8 mouse cellular contexts compared by ENCODE assay signal in genomic region chr1:191963948-191964772, GRCm38 (mm10). TPM values are rescaled to one million over a fixed set of nuclear protein-coding genes. Genes with fewer than 3 reads are reported as not detected.
DNase-seq lines count a peak whose midpoint lies in the region; ATAC-seq and TF ChIP-seq lines count a peak whose summit lies in the region.

No protein-coding gene starts in this region.

- DNase-seq in c-Kit-positive CD71-positive TER-119-positive erythroid progenitor cells, embryonic 14.5 days (ENCODE audit: low spot score) = peak; percentile 70
- DNase-seq in forebrain, embryonic 14.5 days (ENCODE audit: low spot score) = peak; percentile 71
- peak; percentile 67 for DNase-seq in heart, postnatal 25 days (ENCODE audit: low spot score)
- peak; percentile 84 for DNase-seq in layer of hippocampus, adult 11-12 months (ENCODE audit: low spot score)
- peak; percentile 89 for DNase-seq in liver, postnatal 0 days

- no peak for TF ChIP-seq POLR2A in ES-Bruce4 (IDR thresholded peaks at IDR 0.05; ENCODE audit: insufficient read depth, low read length)
- no peak for TF ChIP-seq POLR2A in testis, adult 2 months (IDR thresholded peaks at IDR 0.05; ENCODE audit: control insufficient read depth, low read depth, low read length)

- TF ChIP-seq EP300 in ES-Bruce4 (IDR thresholded peaks at IDR 0.05; ENCODE audit: insufficient read depth, low read depth, low read length) = peak; percentile 88
- TF ChIP-seq EP300 in liver, postnatal 0 days (IDR thresholded peaks at IDR 0.05; ENCODE audit: low read depth) = no peak

- intact Hi-C loops in heart, postnatal 25 days (cut with DNase I) = loop anchor here (1.0 to 2.0 kb wide), 3 partner anchors 23 to 130 kb away; no protein-coding TSS in a partner anchor

- peak; percentile 42; the same call in 1 of the 2 replicates for ATAC-seq in forebrain, embryonic 14.5 days
- ATAC-seq in liver, postnatal 0 days = peak; percentile 85
- ATAC-seq in neural tube, embryonic 14.5 days (ENCODE audit: low read depth) = peak; percentile 84; the same call in 1 of the 2 replicates

- no peaks in the 10 kb centered on the region for H3K9me3 ChIP-seq in ES-Bruce4 (replicated peaks; ENCODE audit: control insufficient read depth, insufficient read depth, low read length, poor library complexity, severe bottlenecking)
- H3K9me3 ChIP-seq in forebrain, embryonic 14.5 days (replicated peaks; ENCODE audit: control insufficient read depth, low read length) = no peaks in the 10 kb centered on the region
- H3K9me3 ChIP-seq in liver, postnatal 0 days (ENCODE audit: low read length) = no peaks in the 10 kb centered on the region
- H3K9me3 ChIP-seq in neural tube, embryonic 14.5 days (ENCODE audit: control insufficient read depth, low read length) = no peaks in the 10 kb centered on the region

- no peaks in the 10 kb centered on the region for H3K4me1 ChIP-seq in ES-Bruce4 (ENCODE audit: control insufficient read depth, insufficient read depth, low read length)
- H3K4me1 ChIP-seq in forebrain, embryonic 14.5 days (ENCODE audit: control insufficient read depth, insufficient read depth, low read length) = no peaks in the 10 kb centered on the region
- H3K4me1 ChIP-seq in liver, postnatal 0 days (ENCODE audit: insufficient read depth) = peaks cover 12% of the 10 kb centered on the region; the same call in 1 of the 2 replicates
- no peaks in the 10 kb centered on the region for H3K4me1 ChIP-seq in neural tube, embryonic 14.5 days (ENCODE audit: control insufficient read depth, insufficient read depth, low read length)
- no peaks in the 10 kb centered on the region for H3K4me1 ChIP-seq in testis, adult 2 months (ENCODE audit: control insufficient read depth, insufficient read depth, low read length)

- H3K4me2 ChIP-seq in forebrain, embryonic 14.5 days (ENCODE audit: low read length) = no peak overlapping the region
- no peak overlapping the region for H3K4me2 ChIP-seq in liver, postnatal 0 days (ENCODE audit: low read depth, low read length)
- H3K4me2 ChIP-seq in neural tube, embryonic 14.5 days (ENCODE audit: low read depth, low read length) = no peak overlapping the region

- no peaks in the 10 kb centered on the region for H3K27me3 ChIP-seq in ES-Bruce4 (ENCODE audit: control insufficient read depth, insufficient read depth, low read length, poor library complexity, severe bottlenecking)
- no peaks in the 10 kb centered on the region for H3K27me3 ChIP-seq in forebrain, embryonic 14.5 days (replicated peaks; ENCODE audit: control insufficient read depth, insufficient read depth, low read length)
- no peaks in the 10 kb centered on the region for H3K27me3 ChIP-seq in liver, postnatal 0 days (ENCODE audit: insufficient read depth, low read length)
- no peaks in the 10 kb centered on the region for H3K27me3 ChIP-seq in neural tube, embryonic 14.5 days (ENCODE audit: control insufficient read depth, insufficient read depth, low read length)
- no peaks in the 10 kb centered on the region for H3K27me3 ChIP-seq in testis, adult 2 months (ENCODE audit: control insufficient read depth, insufficient read depth, low read length)

- peak overlapping the region; percentile 7; the same call in 1 of the 2 replicates for H3K27ac ChIP-seq in ES-Bruce4 (ENCODE audit: insufficient read depth, low read length)
- no peak overlapping the region for H3K27ac ChIP-seq in forebrain, embryonic 14.5 days (ENCODE audit: low read depth, low read length)
- no peak overlapping the region; the same call in 1 of the 2 replicates for H3K27ac ChIP-seq in liver, postnatal 0 days (ENCODE audit: low read depth)
- no peak overlapping the region for H3K27ac ChIP-seq in neural tube, embryonic 14.5 days (ENCODE audit: low read depth, low read length)
- H3K27ac ChIP-seq in testis, adult 2 months (ENCODE audit: control insufficient read depth, insufficient read depth, low read depth, low read length) = no peak overlapping the region

- WGBS in forebrain, embryonic 14.5 days = 28% methylated on average over 8 of the region's 8 CpGs
- 22% methylated on average over 7 of the region's 8 CpGs for WGBS in liver, postnatal 0 days (ENCODE audit: insufficient replicate concordance)
- WGBS in neural tube, embryonic 14.5 days = 21% methylated on average over 8 of the region's 8 CpGs

- no peak overlapping the region for H3K9ac ChIP-seq in ES-Bruce4 (ENCODE audit: low read depth, poor library complexity, severe bottlenecking)
- no peak overlapping the region for H3K9ac ChIP-seq in forebrain, embryonic 14.5 days (ENCODE audit: low read length)
- no peak overlapping the region for H3K9ac ChIP-seq in liver, postnatal 0 days (replicated peaks)
- H3K9ac ChIP-seq in neural tube, embryonic 14.5 days (replicated peaks; ENCODE audit: low read depth, low read length) = no peak overlapping the region

- no peak overlapping the region for H3K4me3 ChIP-seq in ES-Bruce4 (ENCODE audit: low read depth, low read length)
- no peak overlapping the region for H3K4me3 ChIP-seq in forebrain, embryonic 14.5 days (ENCODE audit: low read depth, low read length)
- H3K4me3 ChIP-seq in liver, postnatal 0 days (ENCODE audit: low read depth, low read length) = no peak overlapping the region
- no peak overlapping the region for H3K4me3 ChIP-seq in neural tube, embryonic 14.5 days (ENCODE audit: low read depth, low read length)
- H3K4me3 ChIP-seq in testis, adult 2 months (ENCODE audit: control insufficient read depth, low read depth, low read length) = no peak overlapping the region

- peak; percentile 72 for TF ChIP-seq CTCF in ES-Bruce4 (IDR thresholded peaks at IDR 0.05; ENCODE audit: low read depth, low read length)
- TF ChIP-seq CTCF in liver, postnatal 0 days (IDR thresholded peaks at IDR 0.05; ENCODE audit: low read depth) = peak; percentile 95
- peak; percentile 62; the same call in 1 of the 2 replicates for TF ChIP-seq CTCF in testis, adult 2 months (IDR thresholded peaks at IDR 0.05; ENCODE audit: control insufficient read depth, insufficient read depth, insufficient replicate concordance, low read depth, low read length)

- no peaks in the 10 kb centered on the region for H3K36me3 ChIP-seq in ES-Bruce4 (ENCODE audit: control insufficient read depth, insufficient read depth, low read length, poor library complexity, severe bottlenecking)
- no peaks in the 10 kb centered on the region for H3K36me3 ChIP-seq in forebrain, embryonic 14.5 days (ENCODE audit: control insufficient read depth, insufficient read depth, low read length)
- H3K36me3 ChIP-seq in liver, postnatal 0 days (replicated peaks; ENCODE audit: insufficient read depth, low read length) = no peaks in the 10 kb centered on the region
- H3K36me3 ChIP-seq in neural tube, embryonic 14.5 days (ENCODE audit: control insufficient read depth, insufficient read depth, low read length) = no peaks in the 10 kb centered on the region
- H3K36me3 ChIP-seq in testis, adult 2 months (ENCODE audit: control insufficient read depth, insufficient read depth, low read length) = no peaks in the 10 kb centered on the region

RNA-seq across cellular contexts. Expression of gene Rd3, which starts 13.0 kb away (rescaled TPM):
- not detected in 2 replicates for polyA plus RNA-seq in ES-Bruce4 (2011; ENCODE audit: insufficient read depth, insufficient read length, low read depth, missing spikeins)
- 2.4 and 2.7 TPM in 2 replicates for polyA plus RNA-seq in forebrain, embryonic 14.5 days (2014; fragmentation: Nextera tagmentation; extraction: Ambion mirVana)
- under 1 TPM; 0.28 to 0.31 TPM for total RNA-seq in heart, postnatal 25 days (2021)
- 0.09 and 0.12 TPM in 2 replicates for polyA plus RNA-seq in liver, postnatal 0 days (2015; fragmentation: Nextera tagmentation; extraction: Ambion mirVana)
- 1.1 and 1.8 TPM in 2 replicates for polyA plus RNA-seq in neural tube, embryonic 14.5 days (2014; fragmentation: Nextera tagmentation; extraction: Ambion mirVana)
- 44.9 and 76.7 TPM in 2 replicates for polyA plus RNA-seq in testis, adult 2 months (2012; rRNA removed)

RNA-seq across cellular contexts. Expression of gene Slc30a1, which starts 57.6 kb away (rescaled TPM):
- polyA plus RNA-seq in ES-Bruce4 (2011; ENCODE audit: insufficient read depth, insufficient read length, low read depth, missing spikeins) = 9.5 and 10.1 TPM in 2 replicates
- polyA plus RNA-seq in forebrain, embryonic 14.5 days (2014; fragmentation: Nextera tagmentation; extraction: Ambion mirVana) = 1.3 and 2.0 TPM in 2 replicates
- 10 to 100 TPM; 18.4 to 25.6 TPM for total RNA-seq in heart, postnatal 25 days (2021)
- 4.3 and 7.0 TPM in 2 replicates for polyA plus RNA-seq in liver, postnatal 0 days (2015; fragmentation: Nextera tagmentation; extraction: Ambion mirVana)
- polyA plus RNA-seq in neural tube, embryonic 14.5 days (2014; fragmentation: Nextera tagmentation; extraction: Ambion mirVana) = 2.1 and 2.8 TPM in 2 replicates
- 16.6 and 17.8 TPM in 2 replicates for polyA plus RNA-seq in testis, adult 2 months (2012; rRNA removed)

Comparison
In these comparisons a context has a peak if more than half of its experiments do, and no peak if none do; other contexts are left out.
1. RNA of gene Rd3, which starts 13.0 kb away (polyA plus RNA-seq): 44.9 to 76.7 TPM in testis, adult 2 months; 2.4 to 2.7 TPM in forebrain, embryonic 14.5 days, 1.1 to 1.8 TPM in neural tube, embryonic 14.5 days, 0.09 to 0.12 TPM in liver, postnatal 0 days and not detected in ES-Bruce4; every median in the first group is over 10 times any median in the second.
2. Peak in every context shown above with its lines, with median percentiles within 50 percentile points of each other: CTCF ChIP-seq, DNase-seq and ATAC-seq.